ENCODE assay signal across 14 mouse cellular contexts in the genomic region with DNA sequence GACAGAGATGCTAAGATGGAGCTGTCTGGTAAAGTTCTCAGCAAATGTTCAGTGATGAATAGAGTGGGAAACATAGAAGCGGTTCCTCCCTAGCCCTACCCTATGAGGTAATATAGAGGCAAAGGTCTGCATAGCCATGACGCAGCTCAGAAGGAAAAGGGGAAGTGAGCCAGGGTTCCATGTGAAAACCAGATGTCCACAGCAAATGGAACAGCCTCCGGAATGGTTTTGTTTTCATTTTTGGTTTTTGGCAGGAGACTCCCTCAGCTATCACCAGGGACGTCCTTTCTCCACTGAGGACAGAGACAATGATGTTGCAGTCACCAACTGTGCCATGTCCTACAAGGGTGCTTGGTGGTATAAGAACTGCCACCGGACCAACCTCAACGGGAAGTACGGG.
DNase-seq lines count a peak whose midpoint lies in the region; ATAC-seq and TF ChIP-seq lines count a peak whose summit lies in the region.
"Had no signal": no experiment of that assay in that cellular context is flagged by ENCODE, and none has a peak within 500 bp of the region (broad histone marks: within the 10 kb centered on the region; RNA-seq: fewer than 3 reads in every experiment).

No protein-coding gene starts in this region.

- DNase-seq in heart, adult 2 months = peak; percentile 54 to 73
- DNase-seq in 3T3-L1 (ENCODE audit: low read depth, low spot score) = peak; percentile 64
- DNase-seq in heart, adult 8-10 months (ENCODE audit: low spot score) = peak; percentile 81
- DNase-seq in lung, postnatal 36 days = peak; percentile 64
- no peak for DNase-seq in left cerebral cortex, adult 18-20 months (ENCODE audit: low spot score in 2 of 2)
- DNase-seq in midbrain, postnatal 0 days (ENCODE audit: low spot score) = no peak
- no peak for DNase-seq in embryo, embryonic 11 days
- DNase-seq: cerebellum, adult 9-11 months had no signal

- TF ChIP-seq POLR2A in heart, adult 2 months (IDR thresholded peaks at IDR 0.05; ENCODE audit: insufficient read depth, low read depth, low read length) = peak; percentile 28; the same call in 1 of the 2 replicates

- no peaks in the 10 kb centered on the region for H3K79me2 ChIP-seq in heart, adult 2 months (replicated peaks; ENCODE audit: control insufficient read depth, insufficient read depth, low read length)

- no peak for TF ChIP-seq CTCF in heart, adult 2 months (IDR thresholded peaks at IDR 0.05)
- TF ChIP-seq CTCF in midbrain, postnatal 0 days (IDR thresholded peaks at IDR 0.05) = no peak

- H3K9ac ChIP-seq in heart, adult 2 months (ENCODE audit: low read depth, low read length) = no peak overlapping the region
- H3K9ac ChIP-seq in heart, embryonic 11.5 days (ENCODE audit: low read depth, low read length) = no peak overlapping the region
- no peak overlapping the region for H3K9ac ChIP-seq in midbrain, postnatal 0 days (replicated peaks; ENCODE audit: low read length, poor library complexity, severe bottlenecking)
- H3K9ac ChIP-seq: heart, embryonic 13.5 days; limb, embryonic 12.5 days; midbrain, embryonic 13.5 days had no signal

- H3K4me2 ChIP-seq in heart, embryonic 11.5 days = no peak overlapping the region
- H3K4me2 ChIP-seq in midbrain, postnatal 0 days (ENCODE audit: low read depth, low read length, poor library complexity, severe bottlenecking) = no peak overlapping the region
- H3K4me2 ChIP-seq: heart, embryonic 13.5 days; limb, embryonic 12.5 days; midbrain, embryonic 13.5 days had no signal

- no peaks in the 10 kb centered on the region for H3K9me3 ChIP-seq in heart, embryonic 11.5 days (replicated peaks; ENCODE audit: control insufficient read depth, low read length)
- H3K9me3 ChIP-seq in midbrain, postnatal 0 days (ENCODE audit: low read length) = no peaks in the 10 kb centered on the region
- H3K9me3 ChIP-seq: forebrain, embryonic 10.5 days; heart, embryonic 13.5 days; limb, embryonic 12.5 days; midbrain, embryonic 13.5 days had no signal

- no peak for ATAC-seq in heart, embryonic 11.5 days (replicated peaks; ENCODE audit: insufficient number of reproducible peaks, low FRiP score, low TSS enrichment)
- no peak for ATAC-seq in midbrain, postnatal 0 days (ENCODE audit: low FRiP score)
- ATAC-seq: midbrain, embryonic 13.5 days; Patski had no signal

- no peaks in the 10 kb centered on the region for H3K36me3 ChIP-seq in heart, adult 2 months (ENCODE audit: control insufficient read depth, insufficient read depth, low read length)
- no peaks in the 10 kb centered on the region for H3K36me3 ChIP-seq in heart, embryonic 11.5 days (ENCODE audit: control insufficient read depth, insufficient read depth, low read length)
- H3K36me3 ChIP-seq in midbrain, postnatal 0 days (ENCODE audit: insufficient read depth, low read length) = no peaks in the 10 kb centered on the region
- H3K36me3 ChIP-seq: forebrain, embryonic 10.5 days; heart, embryonic 13.5 days; limb, embryonic 12.5 days; midbrain, embryonic 13.5 days had no signal

- intact Hi-C loops in heart, adult 2 months (cut with DNase I) = no loop called here

- peak overlapping the region; percentile 3; the same call in 1 of the 2 replicates for H3K4me3 ChIP-seq in heart, adult 2 months
- no peak overlapping the region for H3K4me3 ChIP-seq in heart, embryonic 11.5 days (ENCODE audit: low read depth, low read length)
- H3K4me3 ChIP-seq in midbrain, postnatal 0 days (ENCODE audit: low read depth, low read length) = no peak overlapping the region
- H3K4me3 ChIP-seq: forebrain, embryonic 10.5 days; heart, embryonic 13.5 days; limb, embryonic 12.5 days; midbrain, embryonic 13.5 days had no signal

- H3K27me3 ChIP-seq in heart, adult 2 months (ENCODE audit: control insufficient read depth, insufficient read depth, low read length) = no peaks in the 10 kb centered on the region
- H3K27me3 ChIP-seq in heart, embryonic 11.5 days (ENCODE audit: control insufficient read depth, insufficient read depth, low read length) = no peaks in the 10 kb centered on the region
- H3K27me3 ChIP-seq in midbrain, postnatal 0 days (ENCODE audit: insufficient read depth, low read length) = no peaks in the 10 kb centered on the region
- H3K27me3 ChIP-seq: heart, embryonic 13.5 days; limb, embryonic 12.5 days; midbrain, embryonic 13.5 days; Patski had no signal

- 44% methylated on average over 7 of the region's 7 CpGs for WGBS in heart, adult 2 months
- 84% methylated on average over 7 of the region's 7 CpGs for WGBS in heart, embryonic 11.5 days (ENCODE audit: insufficient replicate concordance)
- WGBS in midbrain, postnatal 0 days = 87% methylated on average over 7 of the region's 7 CpGs

- TF ChIP-seq EP300 in heart, adult 2 months (IDR thresholded peaks at IDR 0.05; ENCODE audit: insufficient read depth, low read depth, low read length) = peak; percentile 65; the same call in 1 of the 2 replicates

- peaks cover 5% of the 10 kb centered on the region for H3K4me1 ChIP-seq in heart, adult 2 months (ENCODE audit: control insufficient read depth, insufficient read depth, low read length)
- H3K4me1 ChIP-seq in heart, embryonic 11.5 days (ENCODE audit: control insufficient read depth, insufficient read depth, low read length) = no peaks in the 10 kb centered on the region
- no peaks in the 10 kb centered on the region for H3K4me1 ChIP-seq in midbrain, postnatal 0 days (ENCODE audit: insufficient read depth, low read length)
- H3K4me1 ChIP-seq: forebrain, embryonic 10.5 days; heart, embryonic 13.5 days; limb, embryonic 12.5 days; midbrain, embryonic 13.5 days had no signal

- H3K27ac ChIP-seq in heart, adult 2 months = peak overlapping the region; percentile 71
- H3K27ac ChIP-seq in heart, embryonic 11.5 days (ENCODE audit: low read depth, low read length) = no peak overlapping the region
- H3K27ac ChIP-seq in midbrain, postnatal 0 days (ENCODE audit: low read depth, low read length) = no peak overlapping the region
- H3K27ac ChIP-seq: forebrain, embryonic 10.5 days; heart, embryonic 13.5 days; limb, embryonic 12.5 days; midbrain, embryonic 13.5 days had no signal

Comparison
In these comparisons a context has a peak if more than half of its experiments do, and no peak if none do; other contexts are left out.
1. DNase-seq: peak in heart, adult 2 months (2 of 2), 3T3-L1 (single experiment), heart, adult 8-10 months (single experiment) and lung, postnatal 36 days (single experiment); none in left cerebral cortex, adult 18-20 months (0 of 2), midbrain, postnatal 0 days (single experiment) and embryo, embryonic 11 days (single experiment).